Mouse (Mus musculus) kidney, adult 8-10 months (tissue): ENCODE data around the gene Srp68.

ENCODE experiments used
- DNase-seq, 2 experiments: peaks; one replicate each; pipeline ENCODE4 v3.0.0; 2022

Gene Srp68

DNA sequence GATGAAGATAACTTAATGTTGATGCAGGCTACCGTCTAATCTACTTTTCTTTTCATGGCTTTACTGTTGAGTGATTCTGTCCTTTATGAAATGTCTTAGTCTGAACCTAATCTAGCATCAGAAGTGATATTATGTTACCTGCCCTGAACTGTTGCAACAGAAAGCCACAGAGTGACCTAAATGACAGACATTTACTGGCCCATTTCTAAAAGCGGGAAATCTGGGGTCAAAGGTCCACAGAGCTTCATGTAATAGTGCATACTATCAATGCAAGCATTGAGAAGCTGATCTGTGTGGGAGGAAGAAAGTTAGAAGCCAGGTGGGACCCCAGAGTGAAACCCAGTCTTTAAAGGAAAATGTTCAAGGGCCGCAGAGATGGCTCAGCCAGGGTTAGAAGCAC lies 70.9 kb downstream of the Srp68 start:
- DNase-seq = no peak

DNA sequence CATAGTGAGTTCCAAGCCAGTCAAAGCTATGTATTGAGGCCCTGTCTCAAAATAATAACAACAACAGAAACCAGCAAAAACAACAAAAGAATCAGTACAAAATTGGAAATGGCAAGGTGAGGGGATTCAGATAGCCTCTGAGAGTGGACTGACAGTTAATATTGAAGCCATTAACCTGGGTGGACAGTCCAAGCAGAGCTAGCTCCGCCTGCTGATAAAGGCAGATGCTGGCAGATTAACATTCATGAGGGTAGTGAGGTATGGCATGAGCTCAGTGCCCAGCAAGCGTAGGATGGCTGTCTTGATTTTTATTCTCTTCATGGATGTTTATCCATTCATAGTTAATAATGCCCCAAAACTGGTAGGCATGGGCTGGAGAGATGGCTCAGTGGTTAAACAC lies 72.9 kb downstream of the Srp68 start:
- DNase-seq = peak in 1 of 2 experiments; percentile 36

DNA sequence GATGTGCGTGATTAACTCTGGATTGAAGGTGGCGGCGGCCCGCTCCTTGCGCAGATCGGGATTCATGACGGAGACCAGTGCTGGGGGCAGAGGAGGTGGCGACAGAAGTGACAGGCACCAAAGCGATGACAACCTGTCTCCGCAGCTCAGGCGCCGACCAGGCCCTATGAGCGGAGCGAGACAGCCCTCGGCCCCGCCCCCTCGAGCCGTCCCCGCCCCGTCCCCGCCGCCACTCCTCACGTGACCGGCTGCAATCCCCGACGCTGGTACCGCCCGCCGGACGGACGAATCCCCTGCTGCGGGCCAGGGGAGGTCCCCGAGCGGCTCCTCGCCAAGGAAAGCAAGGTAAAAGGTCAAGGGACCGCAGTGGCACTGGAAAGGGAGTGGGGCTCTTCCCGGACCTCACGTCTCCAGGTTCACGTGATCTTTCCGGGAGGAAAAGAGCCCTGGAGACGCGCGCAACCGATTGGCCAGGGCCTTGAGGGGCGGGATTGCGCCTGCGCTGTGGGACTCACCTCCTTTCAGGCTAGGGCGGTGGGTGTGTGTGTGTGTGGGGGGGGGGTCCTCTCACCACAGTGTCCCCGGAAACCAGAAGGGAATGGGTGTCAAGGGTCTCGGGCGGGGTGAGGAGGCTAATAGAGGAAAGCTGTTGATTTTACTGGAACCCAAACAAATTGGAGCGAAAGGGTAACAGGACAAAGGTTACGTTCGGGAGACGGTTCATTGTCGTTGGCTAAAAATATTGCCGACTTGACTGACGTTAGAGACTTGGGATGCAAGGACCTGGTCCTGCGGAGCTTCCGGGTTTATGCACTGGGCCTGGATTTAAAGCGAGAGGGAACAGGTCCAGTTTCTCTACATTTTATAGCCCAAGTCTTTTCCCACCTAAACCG lies 75.1 kb downstream of the Srp68 start, which contains the start of the genes Ten1 and Acox1:
TSS of gene Ten1 (plus strand) at position 217 of the 893 bp plus-strand sequence.
TSS of gene Acox1 (minus strand) at position 407 of the 893 bp plus-strand sequence.
- peak; percentile 97 to 99 for DNase-seq

DNA sequence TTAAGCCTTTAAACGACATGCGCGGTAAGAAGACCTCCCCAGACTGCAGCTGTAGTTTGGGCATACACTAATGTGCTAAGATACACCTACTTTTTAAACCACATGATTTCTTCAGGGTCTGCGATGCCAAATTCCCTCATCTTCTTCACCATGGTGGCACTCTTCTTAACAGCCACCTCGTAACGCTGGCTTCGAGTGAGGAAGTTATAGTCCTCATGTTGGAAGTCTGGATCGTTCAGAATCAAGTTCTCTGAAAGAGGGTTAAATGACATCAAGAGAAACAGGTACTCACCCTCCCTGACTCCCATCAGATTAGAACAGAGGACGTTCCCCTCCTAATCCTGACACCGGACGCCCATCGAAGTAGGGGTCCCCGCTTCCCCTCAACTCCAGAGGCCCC lies 75.9 kb downstream of the Srp68 start:
- no peak for DNase-seq

DNA sequence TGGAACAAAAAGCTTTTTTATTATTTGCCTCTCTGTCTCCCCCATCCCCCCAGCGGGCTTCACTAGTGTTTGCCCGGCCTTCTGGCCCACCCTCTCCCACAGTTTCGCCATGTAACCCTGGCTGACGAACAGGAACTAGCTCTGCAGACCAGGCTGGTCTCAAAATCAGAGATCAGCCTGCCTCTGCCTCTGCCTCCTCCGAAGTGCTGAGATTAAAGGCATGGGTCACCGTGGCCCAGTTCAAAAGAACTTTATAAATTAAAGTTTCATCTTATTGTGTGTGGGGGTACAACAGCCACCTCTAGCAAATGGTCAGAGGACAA lies 76.5 kb downstream of the Srp68 start:
- no peak for DNase-seq

DNA sequence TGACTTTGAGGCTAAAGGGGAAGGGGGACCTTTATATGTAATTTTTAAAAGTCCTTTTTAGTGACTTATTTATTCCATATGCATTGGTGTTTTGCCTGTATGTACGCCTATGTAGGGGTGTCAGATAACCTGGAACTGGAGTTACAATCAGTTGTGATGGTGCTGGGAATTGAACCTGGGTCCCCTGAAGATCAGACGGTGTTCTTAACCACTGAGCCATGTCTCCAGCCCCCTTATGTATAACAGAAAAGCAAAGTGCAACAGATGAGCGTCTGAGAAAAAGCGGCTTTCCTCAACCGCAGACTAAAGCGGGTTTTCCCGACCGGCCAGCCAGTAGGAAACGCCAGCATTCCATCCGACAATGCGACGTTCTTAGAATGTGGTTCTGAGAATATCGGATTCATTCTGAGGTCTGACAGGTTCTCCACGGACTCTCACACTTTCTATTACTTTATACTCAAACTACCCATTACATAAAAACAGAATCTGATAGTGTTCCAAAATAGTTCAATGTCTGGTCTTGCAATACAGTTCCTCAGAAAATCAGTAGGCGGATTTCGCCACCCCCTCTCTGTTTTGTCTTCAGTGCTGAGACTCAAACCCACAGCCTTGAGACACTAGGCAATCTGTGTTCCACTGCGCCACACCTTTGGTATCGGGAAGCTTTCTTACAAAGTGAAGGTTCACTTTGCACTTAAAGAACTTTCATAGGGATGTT lies 77.0 kb downstream of the Srp68 start:
- no peak for DNase-seq

DNA sequence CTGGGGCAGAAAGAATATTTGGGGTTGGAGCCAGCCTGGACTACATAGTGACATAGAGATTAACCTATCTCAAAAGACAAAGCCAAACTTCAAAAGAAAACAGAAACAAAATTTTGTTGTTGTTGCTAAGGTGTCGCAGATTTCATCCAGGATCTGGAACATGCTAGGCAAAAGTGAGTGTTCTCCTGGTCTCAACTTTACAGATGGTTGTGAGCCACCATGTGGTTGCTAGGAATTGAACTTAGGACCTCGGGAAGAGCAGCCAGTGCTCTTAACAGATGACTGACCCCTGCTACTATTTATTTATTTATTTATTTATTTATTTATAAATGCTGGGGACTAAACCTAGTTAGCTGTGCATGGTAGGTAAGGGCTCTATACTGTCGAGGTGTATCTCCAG lies 77.7 kb downstream of the Srp68 start:
- no peak for DNase-seq

DNA sequence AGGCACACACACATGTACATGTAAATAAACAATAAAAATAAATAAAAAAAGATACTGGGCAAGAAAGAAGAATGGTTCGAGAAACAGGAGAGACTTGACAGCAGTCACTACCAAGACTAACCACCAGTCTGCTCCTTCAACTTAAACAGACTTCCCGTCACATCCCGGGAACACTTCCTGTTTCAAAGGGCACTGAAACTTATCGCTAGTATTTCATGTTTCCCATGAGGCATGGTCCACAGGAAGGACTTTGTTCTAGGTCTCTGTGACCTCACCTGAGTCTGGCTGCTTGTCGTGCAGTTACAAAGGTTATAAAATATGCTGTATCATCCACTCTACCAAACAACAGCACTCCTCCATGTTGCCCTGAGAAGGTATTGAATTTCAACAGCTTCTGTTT lies 78.8 kb downstream of the Srp68 start:
- peak; percentile 68 to 73 for DNase-seq
